Mouse (Mus musculus) right cerebral cortex, adult 2 months (tissue): Measurements from ENCODE around the gene Klf7.

Experiments
- DNase-seq, 2 experiments: peaks; one replicate each; pipeline ENCODE4 v3.0.0; 2021 to 2022; ENCODE audit warnings: low spot score in 2 of 2

Klf7 gene

DNA sequence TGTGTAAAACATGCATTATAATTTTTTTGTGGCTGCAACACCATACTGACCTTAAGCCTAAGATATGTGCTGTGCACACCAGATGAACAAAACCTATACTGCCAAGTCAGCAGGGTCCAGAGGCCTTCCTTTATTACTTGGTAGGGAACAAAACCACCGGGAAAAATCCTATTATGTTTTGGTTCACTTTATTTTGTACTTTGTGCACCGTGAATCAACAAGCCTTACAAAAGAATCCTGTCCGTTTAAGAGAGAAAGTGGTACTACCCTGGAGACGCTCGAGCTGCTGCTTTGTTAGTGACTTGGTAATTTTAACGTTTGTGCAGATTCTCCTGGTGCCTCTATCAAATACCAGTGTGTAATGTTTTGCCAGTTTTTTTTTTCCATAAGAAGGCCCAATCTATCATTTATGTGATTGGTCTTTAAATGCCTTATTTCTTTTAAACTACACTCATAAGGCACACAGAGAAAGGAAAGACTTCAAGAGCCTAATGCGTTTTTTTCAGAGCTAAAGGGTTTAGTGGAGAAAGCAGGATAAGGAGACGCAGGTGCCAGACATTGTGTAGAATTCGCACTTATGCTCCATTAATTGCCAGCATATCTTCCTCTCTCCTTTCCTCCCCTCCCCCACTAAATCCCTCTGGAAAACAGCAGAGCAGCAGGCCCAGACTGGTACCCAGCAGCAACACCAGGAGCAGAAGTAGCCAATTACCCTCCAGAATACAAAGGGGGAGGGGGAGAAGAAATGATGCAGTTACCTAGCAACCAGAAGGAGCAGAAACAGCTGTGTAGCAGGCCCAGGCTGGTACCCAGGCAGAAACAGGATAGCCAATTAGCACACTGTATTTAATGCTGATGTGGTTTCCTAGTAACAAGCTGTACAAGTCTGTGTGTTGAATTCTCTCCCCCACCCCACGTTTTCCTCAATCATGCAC lies 55.5 kb downstream of the Klf7 start:
- peak; percentile 52 to 63 for DNase-seq

DNA sequence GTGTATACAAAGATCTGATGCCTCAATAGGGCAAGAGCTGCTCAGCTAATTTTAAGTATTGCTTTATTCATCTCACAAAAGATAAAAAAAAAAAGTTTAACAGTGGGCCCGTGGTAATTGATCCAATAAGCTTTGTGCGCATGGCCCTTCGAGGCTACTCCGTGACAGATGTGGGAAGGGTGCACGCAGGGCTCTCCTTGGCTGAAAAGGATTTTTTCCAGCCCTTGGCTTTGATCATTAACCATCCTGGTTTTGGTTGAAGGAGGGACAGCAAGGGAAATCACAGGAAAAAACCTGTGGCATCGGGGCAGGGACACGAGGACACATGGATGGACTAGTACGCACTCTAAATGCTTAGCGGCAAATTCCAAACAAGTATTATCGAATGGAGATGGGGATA lies 60.6 kb downstream of the Klf7 start:
- no peak for DNase-seq

DNA sequence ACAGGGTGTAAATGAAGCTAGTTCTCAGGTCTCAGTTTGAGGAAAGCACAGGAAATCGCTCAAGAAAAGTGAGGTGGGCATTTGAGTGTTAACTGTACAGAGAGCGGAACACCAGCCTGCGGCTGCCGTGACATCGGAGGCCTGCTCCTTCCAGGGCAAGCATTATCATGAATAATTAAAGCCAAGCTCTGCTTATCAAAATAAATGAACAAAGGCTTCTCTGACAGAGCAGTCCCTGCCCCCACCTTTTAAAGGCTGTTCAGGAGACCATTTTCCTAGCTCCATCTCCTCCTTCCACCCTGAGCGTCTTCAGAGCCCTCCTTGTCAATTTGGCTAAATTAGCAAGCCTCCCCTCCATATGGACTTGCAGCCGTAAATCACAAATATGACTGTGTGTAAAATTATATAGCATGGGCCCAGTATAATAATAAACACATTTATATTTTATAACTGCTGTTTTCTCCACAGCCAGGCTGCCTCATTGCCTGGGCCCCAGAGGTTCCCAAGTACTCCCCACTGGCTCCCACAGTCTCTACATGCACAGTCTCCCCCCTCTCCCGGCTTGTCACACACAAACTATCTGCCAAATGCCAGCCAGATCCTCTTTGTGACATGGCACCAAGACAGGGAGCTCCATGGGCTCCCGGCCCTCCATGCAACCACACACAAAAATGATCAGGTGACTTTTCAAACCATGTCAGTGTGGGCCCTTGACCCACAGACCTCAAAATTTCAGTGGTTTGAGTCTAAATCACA lies 61.2 kb downstream of the Klf7 start:
- no peak for DNase-seq

DNA sequence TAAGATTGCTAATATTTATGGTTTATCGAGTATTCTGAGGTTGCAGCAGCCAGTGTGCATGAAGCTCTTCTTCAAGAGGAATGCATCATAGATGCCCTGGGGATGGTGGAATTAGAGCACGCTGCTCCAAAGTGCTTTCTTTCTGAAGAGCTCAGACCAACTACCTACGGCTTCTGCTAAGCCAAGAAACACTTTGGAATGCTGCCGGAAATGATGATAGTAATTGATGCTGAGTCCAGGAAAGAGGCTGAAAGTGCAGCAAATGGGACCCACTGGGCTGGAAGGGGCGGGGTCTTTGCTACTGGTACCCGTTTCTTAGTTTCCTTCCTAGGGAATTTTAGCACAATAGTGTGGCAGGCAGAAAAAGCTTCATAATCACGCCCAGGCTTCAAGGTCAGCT lies 62.0 kb downstream of the Klf7 start:
- DNase-seq: no peak

DNA sequence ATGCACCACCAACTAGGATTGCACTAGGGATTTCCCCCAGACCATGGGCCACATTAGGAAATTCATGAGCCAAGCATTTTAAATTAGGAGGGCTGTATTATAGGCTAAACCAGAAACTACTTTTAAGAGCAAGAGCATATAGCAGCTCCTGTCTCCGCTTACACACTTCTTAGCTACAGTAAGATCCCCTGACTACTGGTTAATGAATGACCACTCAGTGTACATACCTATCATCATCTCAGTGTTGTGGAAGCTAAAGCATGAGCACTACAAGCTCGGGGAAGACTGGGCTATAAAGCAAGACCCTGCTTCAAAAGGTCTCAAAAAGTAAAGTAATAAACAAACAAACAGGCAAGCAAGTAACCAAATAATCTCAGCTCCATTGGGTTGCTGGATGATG lies 65.5 kb downstream of the Klf7 start:
- DNase-seq: no peak

DNA sequence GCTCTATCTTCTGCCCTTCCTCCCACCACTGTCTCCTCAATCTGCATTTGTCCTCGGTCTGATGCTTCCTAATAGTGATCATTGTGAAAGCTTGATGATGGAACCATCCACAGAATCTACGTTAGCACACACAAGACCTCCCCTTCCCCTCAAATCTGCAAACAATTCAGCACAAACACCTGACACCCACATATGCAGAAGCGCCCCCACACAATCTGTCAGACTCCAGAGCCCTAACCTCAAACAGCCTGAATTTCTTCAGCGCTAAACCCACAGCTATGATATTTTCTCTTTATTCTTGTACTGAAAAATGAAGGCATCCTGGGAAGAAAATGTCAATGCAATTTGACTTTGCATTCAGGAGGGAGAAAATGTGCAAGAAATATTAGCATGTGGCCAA lies 66.1 kb downstream of the Klf7 start:
- DNase-seq: peak; percentile 81 to 82

DNA sequence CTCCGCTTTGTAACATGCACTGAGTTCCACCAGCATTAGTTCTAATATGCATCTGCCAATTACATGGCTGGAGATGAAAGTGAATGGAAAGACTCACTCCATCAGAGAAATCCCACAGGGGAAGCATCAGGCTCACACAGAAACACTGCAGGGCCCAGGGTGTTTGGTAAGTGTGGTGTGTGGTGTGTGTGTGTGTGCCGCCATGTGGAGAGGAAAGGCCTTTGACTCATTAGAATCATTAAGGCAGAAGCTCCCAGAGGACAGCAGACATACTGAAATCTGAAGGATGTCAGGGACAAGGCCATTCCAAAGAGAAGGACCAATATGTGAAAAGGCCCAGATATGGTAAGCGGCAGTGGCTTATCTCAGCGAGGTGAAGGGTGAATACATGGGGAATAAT lies 66.9 kb downstream of the Klf7 start:
- no peak for DNase-seq

DNA sequence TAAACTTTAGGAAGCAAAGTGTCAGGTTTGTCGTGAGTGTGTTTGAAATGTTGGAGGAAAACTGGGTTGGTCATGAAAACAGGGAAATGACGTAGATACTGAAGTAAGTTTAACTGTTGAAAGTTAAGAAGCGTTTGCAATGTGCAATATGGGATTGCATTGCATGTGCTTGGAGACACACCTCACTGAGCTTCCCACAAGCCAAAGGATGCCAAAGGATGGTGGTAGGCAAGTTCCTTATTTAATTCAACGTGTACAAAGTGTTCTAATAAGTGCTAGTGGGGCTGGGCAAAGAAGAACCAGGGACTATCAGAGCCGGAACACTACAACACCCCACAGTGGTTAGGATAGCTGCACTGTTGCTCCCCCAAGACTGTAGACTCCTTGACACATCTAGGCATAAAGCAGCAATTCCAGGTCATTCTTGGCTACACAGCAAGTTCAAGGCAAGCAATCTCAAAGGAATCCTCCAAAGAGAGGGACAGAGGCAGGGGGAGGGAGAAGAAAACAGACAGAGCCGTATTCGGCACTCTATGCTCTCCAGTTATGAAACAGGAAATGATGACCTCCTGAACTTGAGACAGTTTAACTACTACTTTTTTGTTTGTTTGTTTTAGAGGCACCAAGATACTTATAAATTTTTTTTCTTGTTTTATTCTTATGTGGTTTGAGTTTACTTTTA lies 69.9 kb downstream of the Klf7 start:
- DNase-seq: no peak

DNA sequence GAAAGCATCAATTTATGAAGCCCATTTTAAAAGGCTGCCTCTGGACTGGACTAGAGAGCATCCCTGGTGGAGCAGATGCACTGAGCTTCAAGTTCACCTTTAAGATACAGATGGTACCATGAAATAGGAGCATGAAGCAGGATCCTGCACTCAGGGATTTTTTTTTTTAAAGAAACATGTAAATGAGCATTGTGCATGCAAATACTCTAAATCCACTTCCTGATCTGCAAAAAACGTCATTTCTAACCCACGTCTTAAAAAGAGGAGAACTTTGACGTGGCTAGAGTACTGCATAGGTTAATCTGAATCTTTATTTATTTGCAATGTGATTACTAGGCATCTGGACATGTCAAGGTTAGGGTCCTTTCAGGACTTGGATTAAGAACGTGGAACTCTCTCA lies 73.5 kb downstream of the Klf7 start:
- DNase-seq: no peak

DNA sequence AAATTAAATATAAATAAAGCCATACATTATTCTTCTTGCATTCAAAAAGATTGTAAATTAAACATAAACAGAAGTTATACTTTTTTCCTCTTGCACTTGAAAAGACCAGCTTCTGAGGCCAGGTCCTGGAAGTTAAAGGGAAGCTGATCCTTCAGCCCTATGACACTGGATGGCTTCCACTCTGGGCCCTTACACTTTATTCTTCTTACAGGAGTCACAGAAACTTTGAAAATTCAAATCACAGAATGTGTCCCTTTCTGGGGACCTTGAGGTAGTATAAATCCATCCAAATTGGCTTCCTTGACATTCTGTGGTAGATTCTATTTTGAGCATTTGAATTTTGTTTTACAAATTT lies 75.3 kb downstream of the Klf7 start:
- DNase-seq: no peak

DNA sequence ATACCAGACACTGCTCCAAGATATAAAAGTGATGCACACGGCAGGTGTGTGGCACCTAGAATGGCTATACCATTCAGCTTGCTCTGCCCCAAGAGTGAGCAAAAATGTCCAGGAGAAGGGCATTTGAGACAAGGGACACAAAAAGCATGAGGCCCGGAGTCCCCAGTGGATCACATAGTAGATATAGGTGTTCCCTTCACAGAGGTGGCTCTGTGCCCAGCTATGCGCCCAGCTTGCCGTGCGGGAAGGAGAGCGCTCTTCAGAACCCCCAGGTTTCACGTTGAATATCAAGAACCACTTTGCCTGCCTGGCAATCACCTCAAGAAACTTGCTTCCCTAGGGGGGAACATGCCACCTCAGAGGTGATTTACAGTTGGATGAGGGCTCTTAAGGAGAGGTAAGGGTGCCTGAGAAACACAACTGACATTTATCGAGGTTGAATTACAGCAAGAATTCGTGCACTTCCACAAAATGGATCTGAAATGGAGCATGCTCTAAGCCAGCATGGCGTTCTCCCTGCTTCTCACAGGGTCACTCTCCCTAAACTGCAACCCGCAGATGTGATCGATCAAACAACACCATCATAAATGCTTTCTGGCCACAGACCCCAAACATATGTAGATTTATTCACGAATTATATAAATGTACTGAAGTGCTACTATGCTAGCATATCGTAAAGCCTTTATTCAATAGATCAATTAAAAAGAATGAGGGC lies 75.8 kb downstream of the Klf7 start:
- no peak for DNase-seq

DNA sequence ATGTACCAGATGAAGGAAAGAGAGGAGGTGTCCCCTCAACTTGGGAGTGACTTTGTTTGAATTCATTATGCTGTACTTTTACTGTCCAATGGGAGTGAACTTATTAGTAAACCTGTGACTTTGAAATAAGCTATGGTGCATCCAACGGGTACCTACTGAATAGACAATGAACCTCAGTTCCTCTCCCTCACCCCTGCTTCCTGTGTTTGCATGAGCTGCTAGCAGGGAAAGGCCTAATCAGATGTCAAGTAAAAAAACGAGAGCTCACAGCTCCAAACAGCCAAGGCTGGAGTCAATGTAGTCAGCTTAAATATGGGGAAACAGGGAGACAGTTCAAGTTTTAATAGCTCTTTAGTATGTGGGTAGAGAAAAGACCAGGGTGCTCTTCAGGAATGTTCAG lies 77.5 kb downstream of the Klf7 start:
- no peak for DNase-seq

DNA sequence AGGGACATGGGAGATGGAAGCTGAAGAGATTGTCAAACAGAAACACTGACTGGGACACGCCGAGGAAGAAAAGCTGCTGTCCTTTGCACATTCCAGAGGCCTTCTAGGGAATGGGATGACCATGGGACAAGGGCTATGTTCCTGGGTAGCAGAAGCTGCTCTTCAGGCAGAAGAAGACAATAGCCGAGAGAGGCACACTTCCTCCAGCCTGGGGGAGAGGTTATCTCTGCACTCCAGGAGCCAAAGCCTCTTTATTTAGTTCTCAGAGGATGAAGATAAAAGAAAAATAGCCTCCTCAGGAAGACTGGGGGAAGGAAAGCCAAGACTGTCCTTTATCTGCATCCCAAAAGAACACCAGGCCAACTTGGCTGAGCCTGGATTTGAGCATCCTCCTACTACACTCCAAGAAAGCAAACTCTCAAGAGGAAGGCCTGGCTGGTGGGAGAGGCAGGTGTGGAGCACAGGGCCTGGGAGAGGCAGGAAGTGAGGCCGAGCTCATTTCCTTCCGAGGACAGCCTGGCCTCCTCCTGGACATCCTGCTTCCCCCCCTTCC lies 81.2 kb downstream of the Klf7 start:
- DNase-seq: no peak

DNA sequence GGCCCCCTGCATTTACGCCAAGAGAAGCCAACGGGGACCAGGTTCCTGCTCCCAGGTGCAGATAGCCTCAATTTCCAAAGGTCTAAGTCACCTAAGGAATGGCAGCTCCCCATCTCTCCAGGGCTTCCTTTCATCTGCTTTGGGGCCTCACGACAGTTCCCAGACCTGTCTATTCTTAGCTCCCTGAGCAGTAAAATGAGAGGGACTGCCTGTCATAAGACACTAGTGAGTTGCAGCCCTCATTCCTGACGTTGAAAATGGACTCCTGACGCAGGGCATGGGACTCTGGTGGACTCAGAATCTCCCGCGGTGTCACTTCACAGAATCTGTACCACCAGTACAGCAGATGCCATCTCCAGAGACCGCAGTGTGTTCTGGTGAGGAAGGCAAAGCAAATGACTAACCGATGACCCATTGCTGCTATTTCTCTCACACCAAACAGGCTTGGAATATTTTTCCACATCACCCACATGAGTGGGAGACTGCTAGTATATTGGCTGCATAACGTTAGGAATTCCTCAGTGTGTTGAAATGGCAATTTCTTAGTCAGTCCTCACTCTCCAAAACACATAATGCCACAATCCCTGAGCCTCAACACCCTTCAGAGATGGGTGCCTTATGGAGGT lies 81.9 kb downstream of the Klf7 start:
- DNase-seq: no peak

DNA sequence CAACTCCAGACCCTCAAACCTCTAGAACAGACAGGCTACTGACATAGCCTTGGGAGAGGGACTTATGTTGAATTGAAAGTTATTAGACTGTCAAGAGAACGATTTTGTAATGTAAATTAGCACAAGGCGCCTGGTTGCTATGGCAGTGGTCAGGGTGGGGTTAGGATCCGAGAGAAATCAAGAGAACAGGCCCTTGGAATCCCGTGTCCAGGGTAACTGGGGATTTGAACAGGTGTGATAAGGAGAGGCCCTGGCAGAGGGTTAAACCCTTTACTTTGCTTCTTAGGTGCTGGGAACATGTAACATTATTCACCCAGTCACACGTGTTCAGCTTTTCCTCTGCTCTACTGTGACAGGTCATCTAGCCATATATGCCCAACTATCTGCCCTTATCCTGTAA lies 83.7 kb downstream of the Klf7 start:
- no peak for DNase-seq

DNA sequence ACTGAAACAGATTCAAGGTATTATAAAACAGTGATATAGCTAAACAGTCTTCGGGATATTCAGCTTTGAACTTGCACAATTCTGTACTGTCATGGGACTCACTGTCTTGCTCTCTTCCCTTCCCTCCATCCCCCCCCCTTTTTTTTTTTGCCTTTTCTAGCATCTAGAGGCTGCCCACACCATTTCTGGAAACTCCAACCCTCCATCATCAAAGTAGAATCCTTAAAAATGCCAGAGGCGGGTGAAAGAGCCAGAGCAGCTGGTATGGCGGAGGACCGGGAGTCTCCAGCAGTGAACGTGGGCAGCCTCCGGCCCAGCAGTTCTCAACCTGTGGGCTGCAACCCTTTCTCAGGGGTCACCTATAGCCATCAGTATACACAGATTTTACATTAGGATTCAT lies 84.3 kb downstream of the Klf7 start:
- no peak for DNase-seq

DNA sequence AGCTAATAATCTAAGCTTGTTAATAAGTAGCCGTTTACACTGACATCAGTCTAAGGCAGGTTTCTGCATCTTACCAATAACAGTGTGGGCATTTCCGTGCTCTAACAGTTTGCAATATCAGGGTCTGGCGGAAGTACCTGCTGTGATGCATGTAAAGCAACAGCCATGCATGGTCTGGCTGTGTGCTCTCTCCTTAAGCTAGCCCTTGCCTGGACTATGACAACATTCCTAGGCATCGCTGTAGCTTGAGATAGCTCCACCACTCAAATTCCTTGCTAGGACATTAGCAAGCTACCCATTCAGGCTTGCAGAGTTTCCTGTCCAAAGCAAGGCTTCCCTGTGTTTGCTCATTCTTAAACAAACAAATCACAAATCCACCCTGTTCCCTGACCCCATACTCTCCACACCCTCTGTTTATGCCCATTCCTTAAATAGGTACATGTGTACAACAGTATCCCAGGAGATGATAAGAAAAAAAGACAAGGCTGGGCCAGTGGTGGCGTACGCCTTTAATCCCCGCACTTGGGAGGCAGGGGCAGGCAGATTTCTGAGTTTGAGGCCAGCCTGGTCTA lies 85.1 kb downstream of the Klf7 start:
- DNase-seq: no peak

DNA sequence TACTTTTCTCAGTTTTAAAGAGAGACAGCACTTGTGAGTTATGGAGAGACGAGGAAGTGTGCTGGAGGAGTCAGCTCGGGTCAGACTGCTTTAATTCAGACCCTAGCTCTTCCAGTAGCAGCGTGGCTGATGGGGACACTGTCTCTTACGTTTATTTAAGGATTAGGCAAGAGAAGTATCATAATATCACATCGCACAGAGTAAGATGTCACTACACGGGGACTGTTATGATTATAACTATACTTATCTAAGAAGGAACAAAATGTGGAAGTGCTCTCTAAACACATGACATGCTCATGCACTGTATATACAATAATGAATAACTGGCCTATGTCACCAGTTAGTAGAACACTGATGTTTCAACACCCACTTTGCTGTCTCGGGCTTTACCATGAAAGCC lies 86.3 kb downstream of the Klf7 start:
- DNase-seq: no peak

DNA sequence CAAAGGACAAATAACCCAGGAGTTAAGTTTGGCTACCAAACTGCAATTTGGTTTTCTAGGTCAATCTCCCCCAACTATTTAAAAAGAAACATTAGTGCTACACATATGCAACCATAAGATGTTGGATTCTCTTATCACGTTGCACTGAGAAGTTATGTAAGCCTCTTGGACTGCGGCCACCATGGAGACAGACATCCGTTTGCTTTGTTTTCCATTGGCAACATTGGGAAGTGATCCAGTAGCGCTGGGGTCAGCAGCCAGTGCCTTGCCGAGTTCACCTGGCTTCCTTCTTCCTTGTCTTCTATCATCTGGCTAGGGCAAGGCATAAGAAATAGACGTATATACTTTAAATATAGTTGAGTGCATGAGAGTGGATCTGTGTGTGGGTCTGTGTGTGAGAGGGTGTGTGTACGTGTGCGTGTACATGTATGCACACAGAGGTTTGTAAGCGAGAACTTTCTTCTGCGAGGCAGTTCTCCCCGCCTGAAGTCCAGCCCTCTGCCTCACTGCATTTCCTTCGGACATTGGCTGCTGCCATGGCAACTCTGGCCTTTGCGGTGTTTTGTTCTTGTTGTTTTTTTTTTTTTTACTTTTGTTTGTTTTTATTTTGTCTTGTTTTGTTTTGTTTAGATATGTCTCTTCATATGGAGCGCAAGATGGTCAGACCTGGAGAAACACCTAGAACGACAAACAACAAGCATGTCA lies 86.8 kb downstream of the Klf7 start:
- DNase-seq: peak in 1 of 2 experiments; percentile 42
